Mouse (Mus musculus) G1E-ER4 (cell line): Measurements from ENCODE around the gene Tas2r125. TPM values are rescaled to one million over a fixed set of nuclear protein-coding genes. Genes with fewer than 3 reads are reported as not detected.

Experiments used
- GATA1 ChIP-seq: IDR thresholded peaks from one replicate; pipeline ENCODE4 v1.8.0; 2012; ENCODE audit warnings: low read length, inconsistent platforms
- polyA plus RNA-seq: library from polyadenylated mRNA; stranded (reverse); fragments of >175 nt; gene quantifications from 2 replicates; pipeline ENCODE4 v1.2.3, GENCODE M21; 2012

Gene Tas2r125
- polyA plus RNA-seq = not detected in 2 replicates

GRCm38 (mm10) chr6:132909351-132909750, at the start of gene Tas2r125:
Tas2r125 (plus strand) TSS chr6:132909651.
- TF ChIP-seq GATA1 = no peak

GRCm38 (mm10) chr6:132867708-132868107, 41.7 kb upstream of the Tas2r125 start, which contains the start of gene Tas2r110:
Tas2r110 (plus strand) TSS chr6:132868008.
- TF ChIP-seq GATA1 = no peak

GRCm38 (mm10) chr6:132892711-132893110, 16.7 kb upstream of the Tas2r125 start, which contains the start of gene Tas2r113:
Tas2r113 (plus strand) TSS chr6:132893011.
- TF ChIP-seq GATA1 = no peak

GRCm38 (mm10) chr6:132950802-132951201, 41.4 kb downstream of the Tas2r125 start, which contains the start of gene Tas2r129:
Tas2r129 (plus strand) TSS chr6:132951102.
- TF ChIP-seq GATA1 = no peak

DNA sequence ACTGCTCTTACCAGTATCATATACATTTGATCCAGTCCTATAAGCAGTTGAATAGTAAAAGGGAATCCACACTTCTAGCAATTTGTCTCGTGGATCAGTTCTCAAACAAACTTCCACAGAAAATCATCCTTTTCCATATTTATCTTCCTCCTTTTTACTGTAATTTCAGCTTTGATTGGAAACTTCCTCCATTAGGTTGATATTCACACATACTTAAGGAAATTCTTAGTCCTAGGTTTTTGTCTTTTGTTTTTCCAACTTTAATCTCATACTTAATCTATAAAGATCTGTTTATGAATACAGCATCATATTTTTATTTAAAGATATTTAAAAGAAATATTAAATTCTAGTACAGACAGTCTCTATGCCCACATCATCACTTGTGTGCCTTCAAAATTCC, 48.4 kb downstream of the Tas2r125 start, which contains the start of gene Tas2r131:
Tas2r131 (minus strand) TSS at position 101 of the 400 bp plus-strand sequence.
- no peak for TF ChIP-seq GATA1

Other genes with a start within 250 kb of the Tas2r125 start
- gene Tas2r121, start 208.6 kb upstream of the Tas2r125 start, polyA plus RNA-seq = not detected in 2 replicates
- not detected in 2 replicates for gene Tas2r122, start 197.7 kb upstream of the Tas2r125 start, polyA plus RNA-seq
- not detected in 2 replicates for gene Tas2r115, start 171.6 kb upstream of the Tas2r125 start, polyA plus RNA-seq
- not detected in 2 replicates for gene Tas2r124, start 154.9 kb upstream of the Tas2r125 start, polyA plus RNA-seq
- gene Tas2r102, start 147.5 kb upstream of the Tas2r125 start, polyA plus RNA-seq = not detected in 2 replicates
- not detected in 2 replicates for gene Tas2r136, start 131.5 kb upstream of the Tas2r125 start, polyA plus RNA-seq
- not detected in 2 replicates for gene Tas2r117, start 106.8 kb upstream of the Tas2r125 start, polyA plus RNA-seq
- gene Tas2r123, start 62.5 kb upstream of the Tas2r125 start, polyA plus RNA-seq = not detected in 2 replicates
- not detected in 2 replicates for gene Tas2r116, start 54.2 kb upstream of the Tas2r125 start, polyA plus RNA-seq
- not detected in 2 replicates for gene Tas2r110, start 41.6 kb upstream of the Tas2r125 start, polyA plus RNA-seq
- gene Tas2r113, start 16.6 kb upstream of the Tas2r125 start, polyA plus RNA-seq = not detected in 2 replicates
- not detected in 2 replicates for gene Tas2r129, start 41.5 kb downstream of the Tas2r125 start, polyA plus RNA-seq
- not detected in 2 replicates for gene Tas2r131, start 48.3 kb downstream of the Tas2r125 start, polyA plus RNA-seq
- gene Tas2r109, start 71.3 kb downstream of the Tas2r125 start, polyA plus RNA-seq = not detected in 2 replicates
- gene Tas2r103, start 127.5 kb downstream of the Tas2r125 start, polyA plus RNA-seq = not detected in 2 replicates
- not detected in 2 replicates for gene Tas2r140, start 146.2 kb downstream of the Tas2r125 start, polyA plus RNA-seq
- gene Smim10l1, start 195.3 kb downstream of the Tas2r125 start, polyA plus RNA-seq = 63.3 and 86.0 TPM in 2 replicates